Mouse (Mus musculus): ENCODE measurements around the gene BC004004.
"Not testable (repeated sequence)": the region's sequence is repeated elsewhere in the genome, so short reads cannot be mapped to it uniquely, and the experiment has no call there.

The BC004004 gene

DNA sequence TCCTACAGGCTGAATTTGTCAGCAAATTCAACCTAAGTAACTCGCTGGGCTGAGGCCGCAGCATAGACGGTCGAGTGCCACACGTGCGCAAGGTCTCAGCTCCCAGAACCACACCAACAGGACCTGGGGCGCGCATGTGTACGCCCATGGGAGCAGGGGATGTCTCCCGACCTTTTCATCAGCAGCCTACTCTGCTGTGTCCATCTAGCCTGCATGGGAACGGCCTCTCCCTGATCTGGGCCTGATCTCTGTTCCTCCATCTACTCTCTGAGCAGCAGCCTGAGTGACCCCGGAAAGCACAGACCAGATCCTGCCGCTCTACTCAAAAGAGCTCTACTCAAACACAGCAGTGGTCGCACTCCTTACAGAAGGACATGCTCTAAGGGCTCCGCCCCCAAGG lies 8.1 kb upstream of the BC004004 start:
- no peak for DNase-seq (ENCODE audit: low read depth, low spot score)

DNA sequence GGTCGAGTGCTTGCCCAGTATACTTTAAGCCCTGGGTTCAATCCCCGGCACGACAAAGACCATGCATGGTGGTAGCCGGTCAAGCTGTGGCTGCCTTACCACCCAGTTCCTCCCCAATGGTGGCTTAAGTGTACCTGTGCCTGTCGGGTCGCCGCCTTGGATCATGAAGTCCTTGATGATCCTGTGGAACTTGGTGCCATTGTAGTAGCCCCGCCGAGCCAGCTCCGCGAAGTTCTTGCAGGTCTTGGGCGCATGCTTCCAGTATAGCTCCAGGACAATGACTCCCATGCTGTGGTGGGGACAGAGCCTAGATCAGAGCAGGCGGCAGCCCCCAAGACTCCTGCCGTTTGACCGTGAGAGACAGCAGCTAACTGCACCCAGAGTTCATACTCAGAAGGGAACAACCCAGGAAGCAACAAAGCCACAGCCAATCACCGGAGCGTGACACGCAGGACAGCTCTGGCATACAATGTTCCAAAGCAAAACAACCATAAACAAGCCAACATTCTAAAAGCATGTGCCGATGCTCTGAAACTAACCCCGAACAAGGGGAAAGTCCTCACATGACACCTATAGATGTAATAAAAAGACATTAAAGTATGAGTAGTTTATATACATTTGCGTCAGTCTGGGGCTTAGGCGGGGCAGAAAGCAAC lies 6.9 kb upstream of the BC004004 start:
- DNase-seq (ENCODE audit: low read depth, low spot score): no peak

DNA sequence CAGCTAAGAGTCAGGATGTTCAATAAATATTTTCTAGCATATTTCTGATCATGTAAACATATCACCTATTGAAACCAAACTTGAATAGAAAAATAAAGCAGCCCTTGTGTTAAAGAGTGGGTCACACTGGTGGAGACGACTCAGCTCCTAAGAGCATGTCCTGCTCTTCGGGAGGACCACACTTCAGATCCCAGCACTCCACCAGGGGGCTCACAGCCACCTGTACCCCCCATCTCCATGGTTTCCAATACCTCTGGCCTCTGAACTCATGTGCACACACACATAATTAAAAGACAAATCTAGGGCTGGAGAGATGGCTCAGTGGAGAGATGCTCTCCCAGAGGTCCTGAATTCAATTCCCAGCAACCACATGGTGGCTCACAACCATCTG lies 6.3 kb upstream of the BC004004 start:
- DNase-seq (ENCODE audit: low read depth, low spot score): no peak

DNA sequence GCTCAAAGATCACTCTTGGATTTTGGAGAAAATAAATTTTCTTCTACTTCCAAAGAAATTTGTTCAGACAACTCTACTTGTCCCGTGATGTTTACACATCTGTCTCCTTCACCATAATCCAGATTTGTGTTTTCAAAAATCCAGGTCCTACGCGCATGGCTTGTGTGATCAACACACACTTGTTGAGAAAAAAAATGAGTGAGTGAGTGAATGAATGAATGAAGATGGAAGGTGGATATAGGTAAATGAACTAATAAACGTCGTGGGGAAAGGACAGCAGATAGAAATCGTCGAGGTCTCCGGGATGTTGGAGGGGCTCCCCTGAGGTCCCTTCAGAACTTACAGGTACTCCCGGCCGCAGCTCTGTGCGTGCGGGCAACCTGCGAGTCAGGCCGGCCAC lies 5.2 kb upstream of the BC004004 start:
- no peak for DNase-seq (ENCODE audit: low read depth, low spot score)

DNA sequence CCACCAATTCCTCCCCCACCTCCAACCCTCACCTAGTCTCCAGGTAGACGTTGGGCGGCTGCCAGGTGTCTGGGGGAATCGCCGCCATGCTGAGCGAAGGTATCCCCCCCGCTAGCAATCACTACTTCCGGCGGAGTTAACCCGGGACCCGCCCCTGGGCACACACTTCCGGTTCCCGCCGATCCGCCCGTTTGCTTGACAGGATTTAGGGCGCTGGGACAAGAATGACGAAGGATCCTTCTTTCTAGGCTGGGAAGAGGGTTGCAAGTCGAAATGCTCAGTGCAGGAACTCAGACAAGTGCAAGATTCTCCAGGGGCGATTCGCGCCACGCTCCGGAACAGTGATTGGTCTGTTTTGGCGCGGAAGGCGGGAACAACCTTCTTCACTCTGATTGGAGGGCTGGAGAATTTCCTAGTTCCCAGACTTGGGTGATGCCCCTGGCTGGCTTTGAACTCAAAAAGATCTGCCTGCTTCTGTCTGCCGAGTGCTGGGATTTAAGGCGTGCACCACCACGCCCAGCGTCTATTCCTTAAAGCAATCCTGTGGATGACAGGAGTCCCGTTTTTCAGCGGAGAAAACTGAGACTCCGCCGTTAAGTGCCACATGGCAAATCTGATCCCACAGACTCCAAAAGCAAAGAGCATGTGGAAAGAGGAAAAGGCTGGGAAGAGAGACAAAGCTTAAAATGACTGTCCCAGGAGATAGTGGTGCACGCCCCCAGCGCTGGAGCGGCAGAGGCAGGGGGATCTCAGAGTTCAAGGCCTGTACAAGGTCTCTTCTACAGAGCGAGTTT lies 4.6 kb upstream of the BC004004 start, which contains the start of gene Ppil1:
Gene Ppil1, minus strand, starts transcription at position 347 of the 794 bp plus-strand sequence.
- peak; percentile 63 for DNase-seq (ENCODE audit: low read depth, low spot score)

DNA sequence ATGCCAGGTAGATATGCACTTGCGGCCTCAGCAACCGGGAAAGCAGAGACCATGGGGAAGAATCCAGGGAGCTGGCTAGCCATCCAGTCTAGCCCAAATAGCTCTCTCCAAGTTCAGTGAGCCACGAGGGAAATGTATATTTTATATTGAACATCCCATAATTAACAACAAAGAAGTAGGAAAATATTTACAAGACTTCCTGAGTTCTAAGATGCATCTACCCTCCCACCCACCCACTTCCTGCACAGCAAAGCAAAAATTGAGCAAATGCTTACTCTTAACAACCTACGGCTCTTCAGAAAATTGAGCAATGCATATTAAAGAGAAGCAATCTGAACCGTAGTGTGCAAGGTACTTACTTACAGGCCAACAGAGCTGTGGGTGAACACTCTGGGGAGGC lies 3.8 kb upstream of the BC004004 start:
- no peak for DNase-seq (ENCODE audit: low read depth, low spot score)

DNA sequence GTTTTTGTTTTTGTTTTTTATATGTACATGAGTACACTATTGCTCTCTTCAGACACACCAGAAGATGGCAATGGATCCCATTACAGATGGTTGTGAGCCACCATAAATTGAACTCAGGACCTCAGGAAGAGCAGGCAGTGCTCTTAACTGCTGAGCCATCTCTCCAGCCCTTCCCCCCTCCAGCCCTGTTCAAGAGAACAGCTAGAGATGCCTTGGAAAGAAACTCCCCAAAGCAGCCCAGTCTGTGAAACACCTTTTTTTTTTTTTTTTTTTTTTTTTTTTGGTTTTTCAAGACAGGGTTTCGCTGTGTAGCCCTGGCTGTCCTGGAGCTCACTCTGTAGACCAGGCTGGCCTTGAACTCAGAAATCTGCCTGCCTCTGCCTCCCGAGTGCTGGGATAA lies 1.5 kb upstream of the BC004004 start:
- DNase-seq (ENCODE audit: low read depth, low spot score): not testable (repeated sequence)

DNA sequence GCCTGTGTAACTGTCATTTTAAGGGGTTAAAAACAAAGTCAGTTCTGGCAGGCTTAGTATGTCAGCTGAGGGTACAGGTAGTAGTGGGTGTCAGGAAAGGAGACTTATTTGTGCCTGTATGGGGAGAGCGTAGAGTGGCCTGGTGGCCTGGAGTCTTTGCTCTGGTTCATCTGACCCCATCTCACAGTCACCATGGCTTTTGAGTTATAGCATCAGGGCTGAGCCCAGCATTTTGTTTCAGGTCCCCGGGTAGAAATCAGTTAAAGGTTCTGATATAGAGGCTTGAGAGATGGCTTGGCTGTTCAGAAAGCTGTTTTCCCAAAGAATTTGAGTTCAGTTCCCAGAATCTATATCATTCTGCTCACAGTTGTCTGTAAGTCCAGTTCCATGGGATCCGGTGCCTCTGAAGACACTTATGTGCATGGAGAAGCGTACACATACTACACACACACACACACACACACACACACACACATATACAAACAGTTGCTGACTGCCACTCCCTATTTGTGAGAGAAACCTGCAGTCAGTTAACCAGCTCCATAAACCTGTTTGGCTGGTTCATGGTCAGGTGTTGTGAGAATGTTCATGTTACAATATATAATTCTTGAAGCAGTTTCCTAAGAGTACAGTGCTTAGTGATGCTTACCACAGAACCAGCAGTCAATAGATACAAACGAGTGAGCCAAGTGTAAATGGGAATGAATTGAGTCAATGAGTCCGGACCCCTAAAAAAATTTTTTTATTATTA lies 482 bp upstream of the BC004004 start:
- DNase-seq (ENCODE audit: low read depth, low spot score): no peak

DNA sequence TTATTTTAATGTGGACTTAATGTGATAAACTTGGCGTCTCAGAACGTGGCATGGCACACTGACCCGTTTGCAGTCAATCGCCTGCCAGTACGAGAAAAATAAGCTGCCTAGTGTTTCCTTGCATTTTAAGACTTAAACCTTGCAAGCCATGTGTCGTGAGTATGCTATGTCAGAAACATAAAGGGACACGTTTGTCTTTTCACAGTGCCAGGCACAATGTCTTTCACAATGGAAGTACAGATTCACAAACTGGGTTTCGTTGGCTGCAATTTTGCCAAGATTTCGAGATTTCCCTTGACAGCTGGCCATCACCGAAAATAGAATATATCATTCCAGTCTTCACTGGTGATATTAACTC lies 740 bp downstream of the BC004004 start:
- DNase-seq (ENCODE audit: low read depth, low spot score): no peak

DNA sequence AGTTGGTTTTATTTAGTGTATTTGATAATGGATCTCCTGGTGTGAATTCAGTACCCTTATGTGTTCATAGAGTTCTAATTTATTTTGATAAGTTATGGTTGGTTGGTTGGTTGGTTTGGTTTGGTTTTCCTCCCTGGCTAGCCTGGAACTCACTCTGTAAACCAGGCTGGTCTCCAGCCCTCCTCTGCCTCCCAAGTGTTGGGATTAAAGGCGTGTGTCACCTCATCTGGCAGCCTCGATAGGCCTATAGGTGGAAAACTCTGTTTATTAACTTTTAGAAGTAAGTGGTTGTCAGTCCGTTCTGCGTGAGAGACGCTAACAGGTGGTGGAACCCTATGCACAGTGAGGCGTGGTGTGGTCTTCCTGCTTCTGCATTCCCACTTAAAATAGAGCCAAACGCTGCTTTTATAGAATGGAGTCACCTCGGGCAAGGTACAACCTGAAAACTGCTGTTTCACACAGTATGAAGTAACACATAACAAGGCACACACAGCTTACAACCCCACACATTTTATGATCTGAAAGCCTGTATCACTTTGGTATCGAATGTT lies 1.6 kb downstream of the BC004004 start:
- DNase-seq (ENCODE audit: low read depth, low spot score): no peak

DNA sequence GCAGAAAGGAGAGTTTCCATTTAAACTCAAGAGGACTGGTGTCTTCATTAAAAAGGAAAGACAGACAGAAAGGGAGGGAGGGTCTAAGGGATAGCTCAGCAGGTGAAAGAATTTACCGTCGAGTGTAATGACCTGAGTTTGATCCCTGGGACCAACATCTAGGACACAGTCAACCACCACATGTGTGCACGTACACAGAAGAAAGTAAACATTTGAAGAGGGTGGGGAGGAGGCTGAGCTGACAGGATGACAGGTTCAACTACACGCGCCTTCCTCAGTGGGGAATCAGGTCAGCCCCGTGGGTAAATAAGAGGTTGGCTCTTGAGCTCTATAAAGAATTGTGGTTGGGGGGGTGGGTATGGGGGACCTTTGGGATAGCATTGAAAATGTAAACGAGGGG lies 4.6 kb downstream of the BC004004 start:
- DNase-seq (ENCODE audit: low read depth, low spot score): no peak

DNA sequence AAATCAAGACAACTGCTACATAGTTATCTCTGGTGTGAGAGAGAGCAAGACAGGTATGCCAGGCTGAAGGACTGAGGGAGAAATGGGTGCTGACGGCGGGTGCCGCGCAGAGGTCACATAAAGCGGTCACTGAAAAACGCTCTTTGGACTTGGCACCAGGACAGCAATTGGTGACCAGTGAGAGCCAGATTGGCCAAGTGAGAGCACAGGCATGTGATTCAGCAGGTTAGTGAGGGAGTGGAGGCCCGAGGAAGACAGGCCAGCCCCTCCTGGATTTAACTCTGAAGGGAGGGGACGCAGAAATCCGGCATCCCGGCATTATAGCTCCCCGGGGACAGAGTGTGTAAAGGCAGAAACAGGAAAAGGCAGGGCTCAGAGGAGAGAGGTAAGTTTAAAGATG lies 5.3 kb downstream of the BC004004 start:
- no peak for DNase-seq (ENCODE audit: low read depth, low spot score)

DNA sequence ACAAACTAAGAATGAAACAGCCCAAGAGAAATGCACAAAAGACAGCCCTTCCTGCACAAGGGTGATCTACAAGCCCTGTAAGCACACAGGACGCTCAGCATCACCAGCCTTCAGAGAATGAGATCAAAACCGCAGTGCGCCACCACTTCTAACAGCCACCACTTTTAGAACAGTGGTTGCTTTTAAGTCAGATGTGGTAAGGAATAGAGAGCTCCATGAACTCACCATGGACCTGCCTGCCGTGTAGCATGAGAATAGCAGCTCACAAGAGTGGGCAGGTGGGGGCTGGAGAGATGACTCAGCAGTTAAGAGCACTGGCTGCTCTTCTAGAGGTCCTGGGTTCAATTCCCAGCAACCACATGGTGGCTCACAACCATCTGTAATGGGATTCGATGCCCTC lies 11.8 kb downstream of the BC004004 start:
- DNase-seq (ENCODE audit: low read depth, low spot score): no peak

DNA sequence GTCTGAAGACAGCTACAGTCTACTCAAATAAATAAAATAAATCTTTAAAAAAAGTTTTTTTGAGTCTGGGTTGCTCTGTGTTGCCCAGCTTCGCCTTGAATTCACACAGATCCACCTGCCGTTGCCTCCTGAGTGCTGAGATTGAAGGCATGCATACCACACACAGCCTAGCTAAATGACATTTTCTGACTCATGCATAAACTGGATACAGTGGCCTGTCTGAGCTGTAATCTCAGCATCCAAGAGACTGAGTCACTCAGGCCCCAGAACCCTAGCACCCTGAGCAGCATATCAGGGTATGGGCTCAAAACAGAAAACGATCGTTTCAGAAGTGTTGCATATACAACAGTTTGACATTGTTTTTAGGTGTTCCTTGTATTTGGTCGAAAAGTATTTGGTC lies 13.0 kb downstream of the BC004004 start:
- no peak for DNase-seq (ENCODE audit: low read depth, low spot score)

DNA sequence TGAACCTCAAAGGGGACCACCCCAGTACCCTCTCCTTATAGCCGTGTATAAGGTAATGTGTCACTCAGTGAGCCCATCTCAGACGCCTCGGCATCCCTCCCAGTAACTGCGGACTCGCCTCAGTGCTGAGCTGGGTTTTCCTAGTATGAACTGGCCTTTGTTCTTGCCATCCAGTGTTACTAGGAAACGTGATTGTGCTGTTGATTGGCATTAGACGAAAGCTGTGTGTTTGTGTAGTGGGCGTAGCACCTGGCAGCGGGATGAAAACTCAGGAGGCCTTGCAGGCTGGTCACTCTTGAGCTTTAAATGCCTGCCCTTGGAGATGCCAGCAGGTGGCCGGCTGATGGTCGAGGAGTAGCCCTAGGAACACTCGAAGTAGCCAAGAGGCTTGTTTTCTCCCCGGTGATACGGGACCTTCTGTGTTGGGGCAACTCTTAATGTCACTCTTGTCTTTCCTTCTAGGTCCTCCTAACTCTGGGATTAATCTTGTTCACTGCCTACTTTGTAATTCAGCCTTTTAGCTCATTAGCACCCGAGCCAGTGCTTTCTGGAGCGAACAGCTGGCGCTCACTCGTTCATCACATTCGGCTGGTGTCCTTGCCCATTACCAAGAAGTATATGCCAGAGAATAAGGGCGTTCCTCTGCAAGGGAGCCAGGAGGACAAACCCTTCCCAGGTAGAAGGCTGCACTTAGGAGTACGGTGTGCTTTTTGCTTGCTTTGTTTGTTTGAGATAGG lies 13.8 kb downstream of the BC004004 start:
- DNase-seq (ENCODE audit: low read depth, low spot score): no peak

DNA sequence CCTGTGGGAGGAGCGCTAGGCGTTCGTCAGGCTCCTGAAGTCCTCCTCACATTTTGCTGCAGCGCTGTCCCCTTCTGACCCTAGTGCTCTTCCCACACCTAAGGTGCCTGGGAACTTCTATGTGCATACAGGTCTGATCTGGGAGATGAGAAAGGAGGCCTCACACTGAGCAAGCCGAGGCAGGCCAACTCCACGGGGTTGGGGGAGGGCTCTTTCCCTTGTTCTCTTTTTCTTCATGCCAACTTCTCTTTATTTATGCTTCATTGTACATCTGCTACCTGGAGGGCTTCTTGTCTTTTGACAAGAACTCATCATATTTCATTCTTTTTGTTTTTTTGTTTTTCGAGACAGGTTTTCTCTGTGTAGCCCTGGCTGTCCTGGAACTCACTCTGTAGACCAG lies 23.2 kb downstream of the BC004004 start:
- no peak for DNase-seq (ENCODE audit: low read depth, low spot score)

DNA sequence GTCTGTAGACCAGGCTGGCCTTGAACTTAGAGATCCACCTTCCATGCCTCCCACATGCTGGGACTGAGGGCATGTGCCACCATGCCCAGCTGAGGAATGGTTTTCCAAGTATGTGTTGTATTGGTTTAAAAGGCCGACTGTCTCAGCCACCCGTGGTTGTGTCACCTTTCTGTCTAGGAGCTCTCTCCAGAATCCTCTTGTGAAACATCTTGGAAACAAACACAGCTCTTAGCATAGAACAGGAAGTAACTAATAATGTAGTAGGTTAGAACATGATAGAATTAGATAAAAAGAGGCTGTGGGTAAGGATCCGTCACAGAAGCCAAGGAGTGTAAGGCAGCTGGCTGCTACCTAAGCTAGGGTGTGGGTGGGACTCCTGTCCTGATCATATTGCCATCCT lies 24.4 kb downstream of the BC004004 start:
- no peak for DNase-seq (ENCODE audit: low read depth, low spot score)

DNA sequence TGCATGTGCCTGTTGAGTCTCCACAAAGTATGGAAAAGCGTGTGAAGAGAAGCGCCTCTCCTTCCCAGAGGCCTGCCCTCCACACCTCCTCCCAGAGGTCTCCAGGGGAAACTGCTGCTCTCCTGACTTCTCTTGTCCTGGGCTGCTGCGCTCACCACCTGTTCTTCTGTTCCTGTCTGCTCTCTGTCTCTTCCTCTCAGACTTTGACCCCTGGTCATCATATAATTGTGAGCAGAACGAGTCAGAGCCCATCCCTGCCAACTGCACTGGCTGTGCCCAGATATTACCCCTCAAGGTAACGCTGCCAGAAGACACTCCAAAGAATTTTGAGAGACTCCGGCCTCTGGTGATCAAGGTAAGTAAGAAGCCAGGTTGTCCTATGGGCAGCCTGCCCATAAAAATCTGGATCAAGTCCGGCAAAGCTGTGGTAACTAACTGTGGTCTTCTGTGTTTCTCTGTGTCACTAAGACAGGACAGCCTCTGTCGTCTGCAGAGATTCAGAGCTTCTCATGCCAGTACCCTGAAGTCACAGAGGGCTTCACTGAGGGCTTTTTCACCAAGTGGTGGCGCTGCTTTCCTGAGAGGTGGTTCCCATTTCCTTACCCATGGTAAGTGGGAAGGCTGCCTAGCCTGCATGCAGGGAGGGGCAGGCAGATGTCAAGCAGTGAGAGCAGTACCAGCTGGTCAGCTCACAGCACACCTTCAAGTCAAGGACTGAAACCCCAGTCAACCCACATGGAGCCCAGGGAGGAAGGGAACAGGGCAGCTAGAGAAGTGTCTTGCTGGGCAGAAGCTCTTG lies 25.4 kb downstream of the BC004004 start:
- DNase-seq (ENCODE audit: low read depth, low spot score): no peak

DNA sequence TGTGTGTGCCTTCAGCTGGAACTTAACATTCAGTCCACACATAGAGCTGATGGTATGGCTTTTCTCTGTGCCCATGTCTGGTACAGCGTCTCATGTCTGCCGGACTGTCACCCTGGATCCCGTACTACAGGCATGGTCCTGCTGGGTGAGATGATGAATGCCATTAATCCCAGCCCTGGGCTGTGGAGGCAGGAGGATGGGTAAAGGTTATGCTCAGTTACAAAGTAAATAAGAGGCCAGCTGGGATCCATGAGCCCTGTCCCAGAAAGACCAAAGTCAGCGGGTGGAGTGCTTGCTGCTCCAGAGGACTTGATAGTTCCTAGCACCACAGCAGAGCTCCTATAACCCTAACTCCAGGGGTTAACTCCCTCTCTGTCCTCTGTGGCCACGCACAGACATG lies 27.2 kb downstream of the BC004004 start:
- no peak for DNase-seq (ENCODE audit: low read depth, low spot score)

DNA sequence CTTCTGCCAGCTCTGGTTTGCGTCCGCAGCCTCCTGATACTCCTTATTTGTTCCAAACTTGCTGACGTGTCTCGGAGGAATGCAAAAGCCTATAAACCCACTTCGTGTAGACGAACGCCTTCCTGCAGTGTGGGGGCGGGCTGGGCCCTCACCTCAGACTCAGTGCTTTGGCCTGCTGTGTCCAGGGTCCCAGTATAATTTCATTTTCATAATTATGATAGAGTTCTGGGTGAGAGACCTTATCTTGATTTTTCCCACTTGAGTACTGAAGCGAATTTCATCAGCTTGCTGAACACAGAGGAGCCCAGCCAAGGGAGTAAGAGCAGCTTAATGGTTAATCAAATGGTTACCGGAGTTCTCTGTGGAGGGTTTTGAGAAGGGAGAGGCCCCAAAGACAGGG lies 28.7 kb downstream of the BC004004 start:
- DNase-seq (ENCODE audit: low read depth, low spot score): no peak

DNA sequence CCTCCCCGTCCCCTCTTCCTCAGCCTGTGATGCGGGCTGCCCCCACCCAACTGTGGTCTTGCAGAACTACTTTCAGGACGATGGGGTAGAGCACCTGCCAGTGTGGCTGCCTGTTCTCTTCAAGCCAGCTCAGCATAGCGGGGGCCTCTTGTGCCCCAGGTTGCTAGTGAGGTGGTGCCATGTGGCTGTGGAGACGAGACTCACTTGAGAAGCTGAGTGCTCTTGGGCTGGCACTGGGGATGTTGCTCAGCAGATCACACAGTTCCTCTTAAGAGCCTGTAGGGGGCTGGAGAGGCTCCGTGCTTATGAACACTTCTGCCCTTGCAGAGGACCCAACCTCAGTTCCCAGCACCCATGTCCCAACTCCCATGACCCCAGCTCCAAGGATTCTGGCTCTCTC lies 29.2 kb downstream of the BC004004 start:
- no peak for DNase-seq (ENCODE audit: low read depth, low spot score)
